Mouse (Mus musculus) megakaryocyte, embryonic 14.5 days (primary cell): ENCODE measurements around the gene Rpn2.

ENCODE experiments used
- FLI1 ChIP-seq: IDR thresholded peaks from 2 replicates; pipeline ENCODE4 v1.6.1; 2012; ENCODE audit warnings: low read length, inconsistent platforms, mixed read lengths
- GATA1 ChIP-seq: IDR thresholded peaks from 3 replicates; pipeline ENCODE4 v1.6.1; 2012; ENCODE audit warnings: mixed read lengths, low read length, inconsistent platforms, borderline replicate concordance

DNA sequence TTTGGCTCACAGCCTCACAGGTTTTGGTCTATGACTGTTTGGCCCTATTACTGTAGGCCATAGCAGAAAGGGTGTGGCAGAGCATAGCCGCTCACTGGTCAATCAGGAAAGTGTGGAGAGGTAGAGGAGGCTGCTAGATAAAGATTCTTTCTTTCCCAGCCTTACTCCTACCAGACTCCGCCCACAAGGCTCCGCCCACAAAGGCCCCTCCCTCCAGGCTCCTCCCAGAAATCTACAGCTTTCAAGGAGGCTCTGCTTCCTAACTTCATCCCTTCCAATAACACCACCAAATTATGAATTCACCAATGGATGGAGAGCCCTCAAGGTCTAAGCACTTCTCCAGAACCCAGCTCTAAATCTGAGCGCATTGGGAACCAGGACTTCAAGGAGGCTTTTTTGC, 74.4 kb downstream of the Rpn2 start:
- TF ChIP-seq GATA1, result no peak
- no peak for TF ChIP-seq FLI1
